Mouse (Mus musculus) midbrain, embryonic 16.5 days (tissue): ENCODE data around the gene Ddx43. TPM values are rescaled to one million over a fixed set of nuclear protein-coding genes. Genes with fewer than 3 reads are reported as not detected.

Experiments
- ATAC-seq: fragments of 200-750 bp; cut with Nextera tagmentation; 2 replicates; pipeline ENCODE4 v1.8.0; 2017; ENCODE audit warnings: moderate TSS enrichment
- H3K27ac ChIP-seq: fragments of 300-500 bp; sonication (generic); 2 replicates; pipeline ENCODE4 v1.5.1; 2014; ENCODE audit warnings: mild to moderate bottlenecking, low read length, mixed read lengths
- H3K27me3 ChIP-seq: fragments of 300-500 bp; sonication (generic); 2 replicates; pipeline ENCODE4 v1.6.1; 2014; ENCODE audit warnings: low read depth, low read length, mixed read lengths; ENCODE audit not compliant: control insufficient read depth, insufficient read depth
- H3K36me3 ChIP-seq: fragments of 300-500 bp; sonication (generic); 2 replicates; pipeline ENCODE4 v1.6.1; 2014; ENCODE audit warnings: mild to moderate bottlenecking, low read length, moderate library complexity, mixed read lengths; ENCODE audit not compliant: control insufficient read depth, insufficient read depth
- H3K4me1 ChIP-seq: fragments of 300-500 bp; sonication (generic); 2 replicates; pipeline ENCODE4 v1.6.1; 2014; ENCODE audit warnings: mild to moderate bottlenecking, low read length, mixed read lengths; ENCODE audit not compliant: control insufficient read depth, insufficient read depth
- H3K4me2 ChIP-seq: fragments of 300-500 bp; sonication (generic); 2 replicates; pipeline ENCODE4 v1.6.1; 2014; ENCODE audit warnings: mild to moderate bottlenecking, low read length, mixed read lengths
- H3K4me3 ChIP-seq: fragments of 300-500 bp; sonication (generic); 2 replicates; pipeline ENCODE4 v1.5.1; 2014; ENCODE audit warnings: low read depth, mild to moderate bottlenecking, low read length, moderate library complexity, mixed read lengths
- H3K9ac ChIP-seq: fragments of 300-500 bp; sonication (generic); 2 replicates; pipeline ENCODE4 v1.6.1; 2014; ENCODE audit warnings: low read depth, low read length, mixed read lengths
- H3K9me3 ChIP-seq: fragments of 300-500 bp; sonication (generic); replicated peaks from 2 replicates; pipeline ENCODE4 v1.6.1; 2014; ENCODE audit warnings: mild to moderate bottlenecking, low read length, mixed read lengths; ENCODE audit not compliant: control insufficient read depth, poor library complexity, severe bottlenecking
- WGBS: fragments of 180-500 bp; shearing (Covaris S2); extraction: QIAGEN DNeasy Blood & Tissue Kit; methylation state at CpG from one replicate; pipeline ENCODE4 v1.1.7; 2014; 5-methylcytosine and 5-hydroxymethylcytosine counted together
- polyA plus RNA-seq: library from polyadenylated mRNA; unstranded; fragments of >200 nt; fragmentation: Nextera tagmentation; extraction: Ambion mirVana; gene quantifications from 2 replicates; pipeline ENCODE4 v1.2.1, GENCODE M21; 2015

Ddx43 gene
- polyA plus RNA-seq, 1 experiment from 2014 or later: 0.36 TPM

GRCm38 (mm10) chr9:78386947-78387346 lies 8.6 kb upstream of the Ddx43 start:
- WGBS: 86% methylated on average over 7 of the region's 7 CpGs
- H3K27me3 ChIP-seq: no peaks in the 10 kb centered on the region
- no peak for ATAC-seq

GRCm38 (mm10) chr9:78389981-78390380 lies 5.6 kb upstream of the Ddx43 start:
- Histone ChIP-seq H3K36me3 (no peaks in the 10 kb centered on the region), H3K4me3 (no peak overlapping the region), H3K4me1 (no peaks in the 10 kb centered on the region), H3K9me3 (no peaks in the 10 kb centered on the region), H3K27me3 (peaks cover 25% of the 10 kb centered on the region), H3K27ac (no peak overlapping the region), H3K4me2 (no peak overlapping the region), H3K9ac (no peak overlapping the region)
- ATAC-seq: no peak
- WGBS: 63% methylated on average over 5 of the region's 5 CpGs

More at GRCm38 (mm10) chr9:78386947-78387346, 8.6 kb upstream of the Ddx43 start:
- Histone ChIP-seq H3K9me3 (no peaks in the 10 kb centered on the region), H3K4me3 (no peak overlapping the region), H3K27ac (no peak overlapping the region), H3K4me1 (no peaks in the 10 kb centered on the region), H3K9ac (no peak overlapping the region), H3K4me2 (no peak overlapping the region), H3K36me3 (no peaks in the 10 kb centered on the region)

- peaks cover 7% of the 10 kb centered on the region; the same call in 1 of the 2 replicates for H3K4me1 ChIP-seq
- H3K9ac ChIP-seq: no peak overlapping the region
- no peak overlapping the region for H3K27ac ChIP-seq
- H3K4me3 ChIP-seq: no peak overlapping the region
- no peaks in the 10 kb centered on the region for H3K9me3 ChIP-seq
- H3K4me2 ChIP-seq: no peak overlapping the region
- ATAC-seq: no peak
- 90% methylated on average over 10 of the region's 10 CpGs for WGBS
- peaks cover 47% of the 10 kb centered on the region for H3K27me3 ChIP-seq
- H3K36me3 ChIP-seq: no peaks in the 10 kb centered on the region
Observed at GRCm38 (mm10) chr9:78393741-78394140, 1.8 kb upstream of the Ddx43 start.

- Histone ChIP-seq H3K9me3 (no peaks in the 10 kb centered on the region), H3K9ac (no peak overlapping the region), H3K4me3 (no peak overlapping the region), H3K27me3 (peaks cover 47% of the 10 kb centered on the region), H3K4me1 (peaks cover 7% of the 10 kb centered on the region; the same call in 1 of the 2 replicates), H3K27ac (no peak overlapping the region), H3K4me2 (no peak overlapping the region), H3K36me3 (no peaks in the 10 kb centered on the region)
- no peak for ATAC-seq
- 68% methylated on average over 7 of the region's 7 CpGs for WGBS
Observed at GRCm38 (mm10) chr9:78394602-78395001, 975 bp upstream of the Ddx43 start.

GRCm38 (mm10) chr9:78395244-78395629 lies 340 bp upstream of the Ddx43 start:
- Histone ChIP-seq H3K4me1 (peaks cover 7% of the 10 kb centered on the region; the same call in 1 of the 2 replicates), H3K9me3 (no peaks in the 10 kb centered on the region), H3K4me2 (peak overlapping the region; percentile 72), H3K27me3 (peaks cover 47% of the 10 kb centered on the region), H3K9ac (0 out of 2 replicates have a peak overlapping the region, but pooled peaks have one; percentile 55), H3K27ac (no peak overlapping the region), H3K36me3 (no peaks in the 10 kb centered on the region), H3K4me3 (peak overlapping the region; percentile 55)
- no peak for ATAC-seq
- WGBS: 39% methylated on average over 11 of the region's 11 CpGs

- Histone ChIP-seq H3K27me3 (peaks cover 47% of the 10 kb centered on the region), H3K4me1 (peaks cover 7% of the 10 kb centered on the region; the same call in 1 of the 2 replicates), H3K9me3 (no peaks in the 10 kb centered on the region), H3K4me2 (no peak overlapping the region; the same call in 1 of the 2 replicates), H3K4me3 (no peak overlapping the region; the same call in 1 of the 2 replicates), H3K9ac (no peak overlapping the region), H3K36me3 (no peaks in the 10 kb centered on the region), H3K27ac (no peak overlapping the region)
- no peak for ATAC-seq
- 60% methylated on average over 9 of the region's 9 CpGs for WGBS
Observed at GRCm38 (mm10) chr9:78396517-78396916, 940 bp downstream of the Ddx43 start.

- Histone ChIP-seq H3K4me2 (no peak overlapping the region), H3K9ac (no peak overlapping the region), H3K27me3 (peaks cover 18% of the 10 kb centered on the region), H3K9me3 (no peaks in the 10 kb centered on the region), H3K36me3 (no peaks in the 10 kb centered on the region), H3K4me3 (no peak overlapping the region), H3K27ac (no peak overlapping the region), H3K4me1 (peaks cover 3% of the 10 kb centered on the region; the same call in 1 of the 2 replicates)
- ATAC-seq: no peak
- 93% methylated on average over 5 of the region's 5 CpGs for WGBS
Observed at GRCm38 (mm10) chr9:78400570-78400969, 5.0 kb downstream of the Ddx43 start.

GRCm38 (mm10) chr9:78401596-78401995 lies 6.0 kb downstream of the Ddx43 start:
- Histone ChIP-seq H3K27ac (no peak overlapping the region), H3K9ac (no peak overlapping the region), H3K9me3 (no peaks in the 10 kb centered on the region), H3K27me3 (peaks cover 8% of the 10 kb centered on the region), H3K4me1 (no peaks in the 10 kb centered on the region), H3K4me3 (no peak overlapping the region), H3K4me2 (no peak overlapping the region), H3K36me3 (no peaks in the 10 kb centered on the region)
- 91% methylated on average over 7 of the region's 7 CpGs for WGBS
- ATAC-seq: no peak

GRCm38 (mm10) chr9:78427362-78427781 lies 31.8 kb downstream of the Ddx43 start:
- no peaks in the 10 kb centered on the region for H3K36me3 ChIP-seq
- H3K9ac ChIP-seq: peak overlapping the region; percentile 60
- no peak overlapping the region for H3K27ac ChIP-seq
- H3K4me1 ChIP-seq: no peaks in the 10 kb centered on the region
- H3K9me3 ChIP-seq: no peaks in the 10 kb centered on the region
- ATAC-seq: peak; percentile 58; the same call in 1 of the 2 replicates
- no peaks in the 10 kb centered on the region for H3K27me3 ChIP-seq
- 29% methylated on average over 21 of the region's 27 CpGs for WGBS
- H3K4me3 ChIP-seq: peak overlapping the region; percentile 37
- H3K4me2 ChIP-seq: peak overlapping the region; percentile 60
